Mouse (Mus musculus) bone marrow, adult 2 months (tissue): ENCODE results near the gene Hist1h2bm.

Experiments
- CTCF ChIP-seq: fragments of 200-500 bp; IDR thresholded peaks from 2 replicates; pipeline ENCODE4 v1.5.1; 2011; ENCODE audit warnings: low read length, control low read depth; ENCODE audit not compliant: control insufficient read depth, insufficient read depth
- POLR2A ChIP-seq: fragments of 200-500 bp; IDR thresholded peaks from 2 replicates; pipeline ENCODE4 v1.6.1; 2011; ENCODE audit warnings: low read depth, mild to moderate bottlenecking, control low read depth, low read length, borderline replicate concordance; ENCODE audit not compliant: control insufficient read depth

DNA sequence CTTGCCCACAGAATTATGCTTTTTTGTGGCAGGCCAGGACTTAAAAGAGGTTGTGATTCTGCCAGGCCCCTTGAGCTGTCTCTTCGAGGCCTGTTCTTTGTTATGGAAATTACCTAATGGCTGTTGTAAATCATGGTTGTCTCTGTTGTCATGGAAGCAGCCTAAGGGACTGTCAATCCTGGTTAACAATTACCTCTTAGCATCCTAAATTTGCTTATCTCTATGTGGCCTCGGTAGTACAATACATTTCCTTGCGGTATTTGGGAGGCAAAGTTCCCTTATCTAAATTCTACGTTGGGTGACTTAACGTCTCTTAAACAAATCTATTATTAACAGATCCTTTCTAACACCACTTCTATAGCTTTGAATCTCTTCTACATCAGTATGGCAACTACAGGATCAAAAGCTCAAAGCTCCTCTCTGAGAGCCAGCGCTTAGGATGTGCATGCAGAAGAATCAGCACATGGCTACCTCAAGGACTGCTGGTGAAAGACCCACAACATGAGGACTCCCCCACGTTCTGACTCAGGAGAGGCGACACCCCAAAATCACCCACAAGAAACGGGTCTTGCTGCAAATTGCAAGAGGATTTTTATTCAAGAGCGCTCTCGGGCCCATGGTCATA lies 6.2 kb downstream of the Hist1h2bm start:
- TF ChIP-seq POLR2A (no peak), CTCF (no peak)
